Mouse (Mus musculus) MEL (cell line): ENCODE measurements around the gene Dennd2c. TPM values are rescaled to one million over a fixed set of nuclear protein-coding genes. Genes with fewer than 3 reads are reported as not detected.

Experiments used
- DNase-seq: peaks from one replicate; pipeline ENCODE4 v3.0.0; 2011; ENCODE audit warnings: low read depth, low spot score
- H3K27ac ChIP-seq: 2 replicates; pipeline ENCODE4 v1.5.1; 2012; ENCODE audit warnings: low read depth, mild to moderate bottlenecking, control low read depth, low read length, moderate library complexity; ENCODE audit not compliant: control insufficient read depth
- H3K27me3 ChIP-seq, 2 experiments: fragments of 150-350 bp in 1 of 2; sonication (generic) in 1 of 2; 2 replicates each; pipeline ENCODE4 v1.6.1; 2012; ENCODE audit warnings: low read length in 2 of 2, mild to moderate bottlenecking in 2 of 2, improper control_type of control experiment in 1 of 2, moderate library complexity in 1 of 2; ENCODE audit not compliant: insufficient read depth in 2 of 2, control insufficient read depth in 1 of 2
- H3K36me3 ChIP-seq, 2 experiments: 2 replicates each; pipeline ENCODE4 v1.6.1; 2012 to 2014; ENCODE audit warnings: low read length in 2 of 2, improper control_type of control experiment in 1 of 2, inconsistent platforms in 1 of 2, mild to moderate bottlenecking in 1 of 2; ENCODE audit not compliant: insufficient read depth in 2 of 2, control insufficient read depth in 1 of 2
- H3K4me1 ChIP-seq, 2 experiments: fragments of 150-350 bp in 1 of 2; sonication (generic) in 1 of 2; 2 replicates each; pipeline ENCODE4 v1.6.1; 2012; ENCODE audit warnings: low read length in 2 of 2, improper control_type of control experiment in 1 of 2, mild to moderate bottlenecking in 1 of 2; ENCODE audit not compliant: insufficient read depth in 2 of 2, control insufficient read depth in 1 of 2
- H3K4me3 ChIP-seq, 2 experiments: fragments of 150-350 bp in 1 of 2; sonication (generic) in 1 of 2; 2 replicates each; pipeline ENCODE4 v1.5.1; 2012; ENCODE audit warnings: low read depth in 2 of 2, low read length in 2 of 2, mild to moderate bottlenecking in 2 of 2, moderate library complexity in 2 of 2, control low read depth in 1 of 2, improper control_type of control experiment in 1 of 2; ENCODE audit not compliant: control insufficient read depth in 1 of 2, insufficient read depth in 1 of 2
- H3K79me2 ChIP-seq: 2 replicates; pipeline ENCODE4 v1.6.1; 2012; ENCODE audit warnings: mild to moderate bottlenecking, low read length, moderate library complexity; ENCODE audit not compliant: control insufficient read depth, poor library complexity, insufficient read depth
- H3K9ac ChIP-seq: 2 replicates; pipeline ENCODE4 v1.6.1; 2012; ENCODE audit warnings: low read depth, mild to moderate bottlenecking, control low read depth, low read length, moderate library complexity; ENCODE audit not compliant: control insufficient read depth, poor library complexity, severe bottlenecking
- H3K9me3 ChIP-seq: fragments of 150-350 bp; sonication (generic); replicated peaks from 2 replicates; pipeline ENCODE4 v1.6.1; 2012; ENCODE audit warnings: mild to moderate bottlenecking, low read length, improper control_type of control experiment, moderate library complexity; ENCODE audit not compliant: insufficient read depth
- CHD1 ChIP-seq: IDR thresholded peaks from 2 replicates; pipeline ENCODE4 v1.6.1; 2012; ENCODE audit warnings: low read depth, mild to moderate bottlenecking, inconsistent platforms, low read length, improper control_type of control experiment
- CTCF ChIP-seq, 3 experiments: IDR thresholded peaks in 2 of 3; conservative IDR thresholded peaks in 1 of 3; 2 replicates each; pipeline ENCODE4 v1.5.1; 2011 to 2012; ENCODE audit warnings: low read length in 3 of 3, low read depth in 2 of 3, mild to moderate bottlenecking in 2 of 3, improper control_type of control experiment in 1 of 3, inconsistent platforms in 1 of 3, mixed read lengths in 1 of 3, moderate library complexity in 1 of 3; ENCODE audit not compliant: control insufficient read depth in 1 of 3, insufficient read depth in 1 of 3, poor library complexity in 1 of 3, severe bottlenecking in 1 of 3
- ELF1 ChIP-seq: IDR thresholded peaks from 2 replicates; pipeline ENCODE4 v1.6.1; 2014; ENCODE audit warnings: low read depth, mild to moderate bottlenecking, inconsistent platforms, low read length, improper control_type of control experiment, moderate library complexity
- EP300 ChIP-seq, 2 experiments: IDR thresholded peaks; 2 replicates each; pipeline ENCODE4 v1.6.1; 2011; ENCODE audit warnings: improper control_type of control experiment in 2 of 2, low read length in 2 of 2, low read depth in 1 of 2, mild to moderate bottlenecking in 1 of 2
- HCFC1 ChIP-seq: IDR thresholded peaks from 2 replicates; pipeline ENCODE4 v1.6.1; 2012; ENCODE audit warnings: low read depth, mild to moderate bottlenecking, inconsistent platforms, low read length, improper control_type of control experiment, moderate library complexity
- MEF2A ChIP-seq: IDR thresholded peaks from 2 replicates; pipeline ENCODE4 v1.6.1; 2014; ENCODE audit warnings: low read depth, mild to moderate bottlenecking, inconsistent platforms, low read length, improper control_type of control experiment; ENCODE audit not compliant: poor library complexity, insufficient replicate concordance, severe bottlenecking; ENCODE audit errors: extremely low read depth
- MYB ChIP-seq: IDR thresholded peaks from 2 replicates; pipeline ENCODE4 v1.6.1; 2011; ENCODE audit warnings: mild to moderate bottlenecking, low read depth, low read length, improper control_type of control experiment
- MYC ChIP-seq: IDR thresholded peaks from 2 replicates; pipeline ENCODE4 v1.6.1; 2011; ENCODE audit warnings: low read depth, mild to moderate bottlenecking, low read length, improper control_type of control experiment, moderate library complexity
- POLR2AphosphoS5 ChIP-seq: IDR thresholded peaks from 2 replicates; pipeline ENCODE4 v1.6.1; 2012; ENCODE audit warnings: low read depth, borderline replicate concordance, mild to moderate bottlenecking, inconsistent platforms, low read length, moderate library complexity, mixed read lengths
- RAD21 ChIP-seq: IDR thresholded peaks from 2 replicates; pipeline ENCODE4 v1.6.1; 2011; ENCODE audit warnings: mild to moderate bottlenecking, low read depth, low read length, improper control_type of control experiment
- SIN3A ChIP-seq: IDR thresholded peaks from 2 replicates; pipeline ENCODE4 v1.6.1; 2012; ENCODE audit warnings: low read length, improper control_type of control experiment, inconsistent platforms
- SMC3 ChIP-seq: IDR thresholded peaks from 2 replicates; pipeline ENCODE4 v1.6.1; 2011; ENCODE audit warnings: low read depth, low read length, improper control_type of control experiment
- UBTF ChIP-seq: IDR thresholded peaks from 2 replicates; pipeline ENCODE4 v1.6.1; 2012; ENCODE audit warnings: low read depth, mild to moderate bottlenecking, inconsistent platforms, low read length, improper control_type of control experiment, moderate library complexity, borderline replicate concordance; ENCODE audit not compliant: insufficient read depth
- USF1 ChIP-seq: IDR thresholded peaks from 2 replicates; pipeline ENCODE4 v1.6.1; 2014; ENCODE audit warnings: low read depth, mild to moderate bottlenecking, inconsistent platforms, low read length, improper control_type of control experiment, moderate library complexity
- ZC3H11A ChIP-seq: IDR thresholded peaks from 2 replicates; pipeline ENCODE4 v1.6.1; 2012; ENCODE audit warnings: low read depth, mild to moderate bottlenecking, inconsistent platforms, low read length, improper control_type of control experiment
- polyA plus RNA-seq, 2 experiments: library from polyadenylated mRNA; stranded (reverse) in 1 of 2; unstranded in 1 of 2; fragments of >175 nt in 1 of 2; fragments of >200 nt in 1 of 2; gene quantifications; 2 replicates each; pipeline versions ENCODE4 v1.2.1 to v1.2.4; 2012; ENCODE audit warnings: low replicate concordance in 2 of 2, low read depth in 1 of 2; ENCODE audit not compliant: insufficient read length in 2 of 2, insufficient read depth in 1 of 2, missing spikeins in 1 of 2
- total RNA-seq: library from RNA; depleted of rRNA; stranded (reverse); fragments of 300-350 nt; gene quantifications from 2 replicates; pipeline ENCODE4 v1.2.3, GENCODE M21; 2012

Dennd2c gene
- total and polyA plus RNA-seq, 3 experiments, result 5.0 to 8.0 TPM; not detected in 1

GRCm38 (mm10) chr3:103147775-103148174, 45.4 kb downstream of the Dennd2c start:
- Histone ChIP-seq H3K36me3 (no peaks in the 10 kb centered on the region), H3K27me3 (no peaks in the 10 kb centered on the region), H3K4me3 (no peak overlapping the region), H3K79me2 (no peaks in the 10 kb centered on the region), H3K9ac (no peak overlapping the region)
- DNase-seq, result no peak
- peak; percentile 18; the same call in 1 of the 2 replicates for TF ChIP-seq ZC3H11A
- TF ChIP-seq RAD21, result no peak; the same call in 1 of the 2 replicates
- no peak for TF ChIP-seq POLR2AphosphoS5
- no peak for TF ChIP-seq HCFC1
- TF ChIP-seq CTCF (IDR thresholded peaks at IDR 0.05 in 2 of 3, conservative IDR thresholded peaks at IDR 0.05 in 1 of 3; ENCODE audit: control insufficient read depth in 1 of 3, insufficient read depth in 1 of 3, low read depth in 2 of 3, low read length in 3 of 3, poor library complexity in 1 of 3, severe bottlenecking in 1 of 3), result peak in 1 of 3 experiments; percentile 60; a peak in 2 of 6 replicates
- no peak for TF ChIP-seq MYB
- TF ChIP-seq SMC3, result peak; percentile 48
- TF ChIP-seq, all 39 proteins: peak for 3
- Histone ChIP-seq H3K9me3 (no peaks in the 10 kb centered on the region), H3K27ac (no peak overlapping the region), H3K4me1 (no peaks in the 10 kb centered on the region)

- no peak for TF ChIP-seq EP300 (IDR thresholded peaks at IDR 0.05; ENCODE audit: low read depth in 1 of 2, low read length in 2 of 2)
- no peak for TF ChIP-seq MYB
- TF ChIP-seq UBTF, result no peak
- no peak for TF ChIP-seq MYC
- no peak for TF ChIP-seq USF1
- TF ChIP-seq ELF1, result no peak
- no peak for TF ChIP-seq SIN3A
- no peak for TF ChIP-seq CHD1
- no peak for TF ChIP-seq MEF2A
- TF ChIP-seq, all 39 proteins: peak for 0
- Histone ChIP-seq H3K4me3 (no peak overlapping the region), H3K9me3 (no peaks in the 10 kb centered on the region), H3K36me3 (peaks cover 0 to 4% of the 10 kb centered on the region in 2 experiments; a peak in 1 of 4 replicates), H3K9ac (no peak overlapping the region), H3K4me1 (no peaks in the 10 kb centered on the region), H3K27ac (no peak overlapping the region), H3K79me2 (no peaks in the 10 kb centered on the region), H3K27me3 (no peaks in the 10 kb centered on the region)
- DNase-seq, result no peak
Measured at GRCm38 (mm10) chr3:103148941-103149340, 46.5 kb downstream of the Dennd2c start.
